Mouse (Mus musculus) E14TG2a.4 (cell line): ENCODE measurements around the gene Psmc5.

ENCODE experiments used
- CTCF ChIP-seq: conservative IDR thresholded peaks from 2 replicates; pipeline ENCODE4 v1.5.1; 2014; ENCODE audit warnings: low read length
- NANOG ChIP-seq: IDR thresholded peaks from 2 replicates; pipeline ENCODE4 v1.6.1; 2014; ENCODE audit warnings: borderline replicate concordance, low read length, mixed read lengths
- POU5F1 ChIP-seq: IDR thresholded peaks from 2 replicates; pipeline ENCODE4 v1.6.1; 2014; ENCODE audit warnings: low read length, borderline replicate concordance

GRCm38 (mm10) chr11:106216730-106217490 is 39.0 kb upstream of the Psmc5 start, which contains the start of gene Ddx42:
- no peak for TF ChIP-seq POU5F1
- no peak for TF ChIP-seq NANOG
- TF ChIP-seq CTCF, result no peak
